ENCODE assay signal across 28 mouse cellular contexts in the genomic region with DNA sequence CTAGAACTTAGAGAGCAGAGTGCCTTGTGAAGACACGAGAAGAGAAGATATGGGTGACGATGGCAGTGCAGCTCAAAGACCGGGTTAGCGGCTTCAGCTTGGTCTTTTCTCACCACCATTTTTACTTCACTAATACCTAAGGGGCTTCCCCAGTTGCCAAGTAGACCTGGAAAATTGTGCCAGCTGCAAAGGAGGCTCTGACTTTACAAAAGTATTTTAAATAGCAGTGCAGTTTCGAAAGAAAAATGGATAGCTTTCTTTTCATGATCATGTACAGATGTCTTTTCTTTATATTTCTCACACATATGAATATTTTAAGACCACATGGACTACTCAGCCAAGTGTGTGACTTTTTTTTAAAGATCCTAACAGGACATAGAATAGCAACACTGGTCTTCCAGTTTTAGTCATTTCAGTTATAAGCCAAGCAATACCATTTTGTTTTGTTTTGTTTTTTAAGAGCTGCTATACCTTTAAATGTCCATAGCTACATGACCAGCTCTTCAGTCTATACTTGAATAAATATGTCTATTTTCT. TPM values are rescaled to one million over a fixed set of nuclear protein-coding genes. Genes with fewer than 3 reads are reported as not detected.
"Had no signal": no experiment of that assay in that cellular context is flagged by ENCODE, and none has a peak within 500 bp of the region (broad histone marks: within the 10 kb centered on the region; RNA-seq: fewer than 3 reads in every experiment).

No protein-coding gene starts in this region.

- H3K9me3 ChIP-seq: heart, embryonic 10.5 days; heart, embryonic 12.5 days; hindbrain, embryonic 13.5 days; hindbrain, embryonic 15.5 days; kidney, embryonic 15.5 days; limb, embryonic 10.5 days; limb, embryonic 12.5 days; liver, embryonic 13.5 days; liver, embryonic 15.5 days had no signal

- H3K4me3 ChIP-seq: heart, embryonic 10.5 days; heart, embryonic 12.5 days; hindbrain, embryonic 13.5 days; hindbrain, embryonic 15.5 days; kidney, embryonic 15.5 days; layer of hippocampus, adult 2 months; left cerebral cortex, adult 2 months; limb, embryonic 10.5 days; limb, embryonic 12.5 days; liver, embryonic 13.5 days; liver, embryonic 15.5 days had no signal

- H3K27me3 ChIP-seq: heart, embryonic 12.5 days; hindbrain, embryonic 13.5 days; hindbrain, embryonic 15.5 days; kidney, embryonic 15.5 days; limb, embryonic 12.5 days; liver, embryonic 13.5 days; liver, embryonic 15.5 days had no signal

- DNase-seq: gastrocnemius, postnatal 14 days; gastrocnemius, postnatal 36 days; heart, adult 18-20 months; heart, postnatal 10 days; heart, postnatal 36 days; kidney, adult 11 months; kidney, adult 2 months; kidney, adult 9 months; kidney, postnatal 14 days; kidney, postnatal 36 days; liver; liver, embryonic 13.5 days had no signal

- H3K9ac ChIP-seq: heart, embryonic 12.5 days; hindbrain, embryonic 13.5 days; hindbrain, embryonic 15.5 days; kidney, embryonic 15.5 days; limb, embryonic 12.5 days; liver, embryonic 13.5 days; liver, embryonic 15.5 days had no signal

- H3K4me2 ChIP-seq: heart, embryonic 12.5 days; hindbrain, embryonic 13.5 days; hindbrain, embryonic 15.5 days; kidney, embryonic 15.5 days; limb, embryonic 12.5 days; liver, embryonic 11.5 days; liver, embryonic 13.5 days; liver, embryonic 15.5 days had no signal

- ATAC-seq: hindbrain, postnatal 0 days; intestine, embryonic 16.5 days had no signal

- H3K4me1 ChIP-seq: heart, embryonic 10.5 days; heart, embryonic 12.5 days; hindbrain, embryonic 13.5 days; hindbrain, embryonic 15.5 days; kidney, embryonic 15.5 days; limb, embryonic 10.5 days; limb, embryonic 12.5 days; liver, embryonic 13.5 days; liver, embryonic 15.5 days had no signal

- H3K27ac ChIP-seq: heart, embryonic 10.5 days; hindbrain, embryonic 13.5 days; hindbrain, embryonic 15.5 days; hindbrain, postnatal 0 days; kidney, embryonic 15.5 days; kidney, postnatal 0 days; layer of hippocampus, adult 2 months; left cerebral cortex, adult 2 months; limb, embryonic 10.5 days; limb, embryonic 12.5 days; liver, embryonic 13.5 days; liver, embryonic 15.5 days had no signal

- H3K36me3 ChIP-seq: heart, embryonic 10.5 days; hindbrain, embryonic 13.5 days; hindbrain, embryonic 15.5 days; kidney, embryonic 15.5 days; limb, embryonic 10.5 days; limb, embryonic 12.5 days; liver, embryonic 13.5 days; liver, embryonic 15.5 days had no signal

RNA-seq across cellular contexts. Expression of gene Bace2, which starts 49.0 kb away (rescaled TPM):
- total RNA-seq: hematopoietic stem cell, adult 5-6 weeks had no signal

RNA-seq across cellular contexts. Expression of gene Mx1, which starts 57.2 kb away (rescaled TPM):
- polyA plus RNA-seq: heart, embryonic 10.5 days; heart, embryonic 12.5 days; hindbrain, embryonic 11.5 days; hindbrain, embryonic 13.5 days; limb, embryonic 10.5 days; limb, embryonic 12.5 days had no signal
